Mouse (Mus musculus): ENCODE measurements around the gene Zfp91. TPM values are rescaled to one million over a fixed set of nuclear protein-coding genes. Genes with fewer than 3 reads are reported as not detected.

Gene Zfp91
- polyA plus RNA-seq (2012; rRNA removed), result 20.8 and 21.6 TPM in 2 replicates

GRCm38 (mm10) chr19:12795511-12796327 is at the start of gene Zfp91, which contains the start of gene Lpxn:
Gene Zfp91, minus strand, starts transcription at chr19:12796126.
Gene Lpxn, plus strand, starts transcription at chr19:12796193.
- Histone ChIP-seq H3K4me1 (replicated peaks; ENCODE audit: control insufficient read depth, insufficient read depth, low read length) (peaks cover 2% of the 10 kb centered on the region), H3K27me3 (ENCODE audit: control insufficient read depth, insufficient read depth, low read length) (no peaks in the 10 kb centered on the region), H3K4me3 (ENCODE audit: control insufficient read depth, insufficient read depth, low read length) (peak within 1 kb of the TSS; percentile 96), H3K27ac (ENCODE audit: control insufficient read depth, insufficient read depth, low read length) (peak within 1 kb of the TSS; percentile 90), H3K36me3 (ENCODE audit: control insufficient read depth, insufficient read depth, low read length) (no peaks in the 10 kb centered on the region)
- peak; percentile 93 for DNase-seq
- under 1% methylated on average over 76 of the region's 76 CpGs for WGBS
- TF ChIP-seq POLR2A (IDR thresholded peaks at IDR 0.05; ENCODE audit: control insufficient read depth, extremely low read depth, insufficient read depth, low read length, poor library complexity), result peak; percentile 75
- TF ChIP-seq CTCF (IDR thresholded peaks at IDR 0.05; ENCODE audit: borderline replicate concordance, control insufficient read depth, extremely low read depth, insufficient read depth, low read length, poor library complexity), result peak; percentile 72; the same call in 1 of the 2 replicates

GRCm38 (mm10) chr19:12838507-12838906 is 42.6 kb upstream of the Zfp91 start:
- WGBS, result 97% methylated on average over 1 of the region's 1 CpGs
- Histone ChIP-seq H3K27me3 (ENCODE audit: control insufficient read depth, insufficient read depth, low read length) (no peaks in the 10 kb centered on the region), H3K4me3 (ENCODE audit: control insufficient read depth, insufficient read depth, low read length) (no peak overlapping the region), H3K27ac (ENCODE audit: control insufficient read depth, insufficient read depth, low read length) (no peak overlapping the region), H3K36me3 (ENCODE audit: control insufficient read depth, insufficient read depth, low read length) (no peaks in the 10 kb centered on the region), H3K4me1 (replicated peaks; ENCODE audit: control insufficient read depth, insufficient read depth, low read length) (peaks cover 5% of the 10 kb centered on the region)
- no peak for TF ChIP-seq CTCF (IDR thresholded peaks at IDR 0.05; ENCODE audit: borderline replicate concordance, control insufficient read depth, extremely low read depth, insufficient read depth, low read length, poor library complexity)
- no peak for TF ChIP-seq POLR2A (IDR thresholded peaks at IDR 0.05; ENCODE audit: control insufficient read depth, extremely low read depth, insufficient read depth, low read length, poor library complexity)
- DNase-seq, result no peak

- peak; percentile 19 for DNase-seq
- no peaks in the 10 kb centered on the region for H3K27me3 ChIP-seq (ENCODE audit: control insufficient read depth, insufficient read depth, low read length)
- no peak for TF ChIP-seq CTCF (IDR thresholded peaks at IDR 0.05; ENCODE audit: borderline replicate concordance, control insufficient read depth, extremely low read depth, insufficient read depth, low read length, poor library complexity)
- no peak for TF ChIP-seq POLR2A (IDR thresholded peaks at IDR 0.05; ENCODE audit: control insufficient read depth, extremely low read depth, insufficient read depth, low read length, poor library complexity)
- no peaks in the 10 kb centered on the region for H3K36me3 ChIP-seq (ENCODE audit: control insufficient read depth, insufficient read depth, low read length)
- no peak overlapping the region for H3K4me3 ChIP-seq (ENCODE audit: control insufficient read depth, insufficient read depth, low read length)
- peaks cover 8% of the 10 kb centered on the region for H3K4me1 ChIP-seq (replicated peaks; ENCODE audit: control insufficient read depth, insufficient read depth, low read length)
- H3K27ac ChIP-seq (ENCODE audit: control insufficient read depth, insufficient read depth, low read length), result no peak overlapping the region; the same call in 1 of the 2 replicates
- 5% methylated on average over 3 of the region's 3 CpGs for WGBS
These were observed 37.7 kb upstream of the Zfp91 start for GRCm38 (mm10) chr19:12833625-12834024.

GRCm38 (mm10) chr19:12831559-12831958 is 35.6 kb upstream of the Zfp91 start:
- Histone ChIP-seq H3K4me1 (replicated peaks; ENCODE audit: control insufficient read depth, insufficient read depth, low read length) (peaks cover 8% of the 10 kb centered on the region), H3K27ac (ENCODE audit: control insufficient read depth, insufficient read depth, low read length) (no peak overlapping the region), H3K36me3 (ENCODE audit: control insufficient read depth, insufficient read depth, low read length) (no peaks in the 10 kb centered on the region), H3K27me3 (ENCODE audit: control insufficient read depth, insufficient read depth, low read length) (no peaks in the 10 kb centered on the region), H3K4me3 (ENCODE audit: control insufficient read depth, insufficient read depth, low read length) (no peak overlapping the region)
- DNase-seq, result no peak
- TF ChIP-seq CTCF (IDR thresholded peaks at IDR 0.05; ENCODE audit: borderline replicate concordance, control insufficient read depth, extremely low read depth, insufficient read depth, low read length, poor library complexity) (no peak), POLR2A (IDR thresholded peaks at IDR 0.05; ENCODE audit: control insufficient read depth, extremely low read depth, insufficient read depth, low read length, poor library complexity) (no peak)
- 95% methylated on average over 1 of the region's 1 CpGs for WGBS

- Histone ChIP-seq H3K27me3 (ENCODE audit: control insufficient read depth, insufficient read depth, low read length) (no peaks in the 10 kb centered on the region), H3K4me1 (replicated peaks; ENCODE audit: control insufficient read depth, insufficient read depth, low read length) (peaks cover 8% of the 10 kb centered on the region), H3K4me3 (ENCODE audit: control insufficient read depth, insufficient read depth, low read length) (no peak overlapping the region), H3K27ac (ENCODE audit: control insufficient read depth, insufficient read depth, low read length) (no peak overlapping the region), H3K36me3 (ENCODE audit: control insufficient read depth, insufficient read depth, low read length) (no peaks in the 10 kb centered on the region)
- 85% methylated on average over 2 of the region's 2 CpGs for WGBS
- no peak for DNase-seq
- no peak for TF ChIP-seq CTCF (IDR thresholded peaks at IDR 0.05; ENCODE audit: borderline replicate concordance, control insufficient read depth, extremely low read depth, insufficient read depth, low read length, poor library complexity)
- TF ChIP-seq POLR2A (IDR thresholded peaks at IDR 0.05; ENCODE audit: control insufficient read depth, extremely low read depth, insufficient read depth, low read length, poor library complexity), result no peak
These were observed 35.0 kb upstream of the Zfp91 start for GRCm38 (mm10) chr19:12830823-12831430.

GRCm38 (mm10) chr19:12824549-12824948 is 28.6 kb upstream of the Zfp91 start:
- WGBS, result 97% methylated on average over 4 of the region's 4 CpGs
- no peak overlapping the region for H3K4me3 ChIP-seq (ENCODE audit: control insufficient read depth, insufficient read depth, low read length)
- peaks cover 2% of the 10 kb centered on the region; the same call in 1 of the 2 replicates for H3K4me1 ChIP-seq (replicated peaks; ENCODE audit: control insufficient read depth, insufficient read depth, low read length)
- TF ChIP-seq POLR2A (IDR thresholded peaks at IDR 0.05; ENCODE audit: control insufficient read depth, extremely low read depth, insufficient read depth, low read length, poor library complexity) (no peak), CTCF (IDR thresholded peaks at IDR 0.05; ENCODE audit: borderline replicate concordance, control insufficient read depth, extremely low read depth, insufficient read depth, low read length, poor library complexity) (no peak)
- no peaks in the 10 kb centered on the region; the same call in 1 of the 2 replicates for H3K36me3 ChIP-seq (ENCODE audit: control insufficient read depth, insufficient read depth, low read length)
- no peak overlapping the region for H3K27ac ChIP-seq (ENCODE audit: control insufficient read depth, insufficient read depth, low read length)
- DNase-seq, result peak; percentile 44
- no peaks in the 10 kb centered on the region for H3K27me3 ChIP-seq (ENCODE audit: control insufficient read depth, insufficient read depth, low read length)

Measured in thymus, adult 2 months (tissue).